Mouse (Mus musculus) thymus, postnatal 10 days (tissue): ENCODE results near the gene Rgs3.

Source experiments
- DNase-seq, 2 experiments: peaks; one replicate each; pipeline ENCODE4 v3.0.0; 2021; ENCODE audit warnings: low spot score in 2 of 2

Gene Rgs3

GRCm38 (mm10) chr4:62723795-62724194 is 164.1 kb downstream of the Rgs3 start:
- no peak for DNase-seq

- DNase-seq = no peak
Observed at GRCm38 (mm10) chr4:62726282-62726937, 166.8 kb downstream of the Rgs3 start.

- no peak for DNase-seq
Observed at GRCm38 (mm10) chr4:62727541-62728303, 168.1 kb downstream of the Rgs3 start.

- no peak for DNase-seq
Observed at GRCm38 (mm10) chr4:62728471-62728870, 168.8 kb downstream of the Rgs3 start.

GRCm38 (mm10) chr4:62729191-62729590 is 169.5 kb downstream of the Rgs3 start:
- no peak for DNase-seq

GRCm38 (mm10) chr4:62729941-62730340 is 170.3 kb downstream of the Rgs3 start:
- no peak for DNase-seq

GRCm38 (mm10) chr4:62730861-62731260 is 171.2 kb downstream of the Rgs3 start:
- DNase-seq = no peak

- DNase-seq = no peak
Observed at GRCm38 (mm10) chr4:62731531-62732063, 171.9 kb downstream of the Rgs3 start.

GRCm38 (mm10) chr4:62732096-62732495 is 172.4 kb downstream of the Rgs3 start:
- no peak for DNase-seq

- no peak for DNase-seq
Observed at GRCm38 (mm10) chr4:62732840-62733239, 173.2 kb downstream of the Rgs3 start.

- no peak for DNase-seq
Observed at GRCm38 (mm10) chr4:62733938-62734337, 174.3 kb downstream of the Rgs3 start.

GRCm38 (mm10) chr4:62735291-62735690 is 175.6 kb downstream of the Rgs3 start:
- no peak for DNase-seq

GRCm38 (mm10) chr4:62735878-62736277 is 176.2 kb downstream of the Rgs3 start:
- no peak for DNase-seq

- DNase-seq = no peak
Observed at GRCm38 (mm10) chr4:62736421-62736820, 176.8 kb downstream of the Rgs3 start.

- no peak for DNase-seq
Observed at GRCm38 (mm10) chr4:62736904-62737303, 177.3 kb downstream of the Rgs3 start.

GRCm38 (mm10) chr4:62737983-62738695 is 178.5 kb downstream of the Rgs3 start:
- DNase-seq = no peak

- DNase-seq = no peak
Observed at GRCm38 (mm10) chr4:62738996-62739395, 179.3 kb downstream of the Rgs3 start.

GRCm38 (mm10) chr4:62739591-62739990 is 179.9 kb downstream of the Rgs3 start:
- no peak for DNase-seq

GRCm38 (mm10) chr4:62740282-62741054 is 180.8 kb downstream of the Rgs3 start:
- no peak for DNase-seq

- no peak for DNase-seq
Observed at GRCm38 (mm10) chr4:62741055-62741453, 181.4 kb downstream of the Rgs3 start.

GRCm38 (mm10) chr4:62741601-62742000 is 182.0 kb downstream of the Rgs3 start:
- no peak for DNase-seq
